Comparison of ENCODE assay signal across 8 mouse cellular contexts in the genomic region with DNA sequence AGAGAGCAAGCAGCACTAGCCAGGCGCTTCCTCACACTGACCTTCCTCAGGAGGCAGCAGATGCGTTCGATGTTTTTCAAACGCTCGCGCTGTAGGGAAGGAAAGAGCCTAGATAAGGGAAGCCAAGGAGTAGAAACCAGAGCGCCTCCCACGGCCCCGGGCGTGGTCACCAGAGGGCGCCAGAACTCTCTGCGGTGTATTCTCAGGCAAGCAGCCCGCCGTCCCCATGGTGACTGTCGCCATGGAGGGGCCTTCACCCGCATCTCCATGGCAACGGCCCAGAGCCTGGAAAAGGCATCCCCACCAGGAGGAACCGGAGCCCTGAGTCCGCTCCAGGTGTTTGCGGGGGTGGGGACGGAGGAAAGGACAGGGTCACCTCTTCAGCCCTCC. TPM values are rescaled to one million over a fixed set of nuclear protein-coding genes. Genes with fewer than 3 reads are reported as not detected.
A peak's percentile ranks its signal among the peaks of the same experiment; 100 is the strongest.
DNase-seq lines count a peak whose midpoint lies in the region; ATAC-seq lines count a peak whose summit lies in the region.

No protein-coding gene starts in this region.

- peaks cover 37% of the 10 kb centered on the region for H3K36me3 ChIP-seq in hindbrain, embryonic 12.5 days

- peak overlapping the region; percentile 49; the same call in 1 of the 2 replicates for H3K9ac ChIP-seq in hindbrain, embryonic 12.5 days

- H3K4me2 ChIP-seq in hindbrain, embryonic 12.5 days (replicated peaks): peak overlapping the region; percentile 93

- peak overlapping the region; percentile 81 for H3K4me3 ChIP-seq in hindbrain, embryonic 12.5 days

- DNase-seq in MEL-GATA-1-ER (ENCODE audit: extremely low read depth, low read depth): peak; percentile 82
- peak; percentile 94 for DNase-seq in cerebellum, adult 9-11 months
- DNase-seq in frontal cortex, postnatal 10 days (ENCODE audit: low spot score in 2 of 2): peak; percentile 96 to 97
- peak; percentile 96 to 100 for DNase-seq in layer of hippocampus, postnatal 25 days (ENCODE audit: extremely low spot score in 1 of 2, low spot score in 1 of 2)
- peak; percentile 94 for DNase-seq in lung, postnatal 14 days
- peak; percentile 98 for DNase-seq in retina, embryonic 14.5 days (ENCODE audit: low spot score)
- DNase-seq in thymus, postnatal 36 days: peak; percentile 86 to 88

- H3K27me3 ChIP-seq in hindbrain, embryonic 12.5 days: no peaks in the 10 kb centered on the region

- no peaks in the 10 kb centered on the region for H3K9me3 ChIP-seq in hindbrain, embryonic 12.5 days (replicated peaks)

- ATAC-seq in hindbrain, embryonic 12.5 days (ENCODE audit: low FRiP score): peak; percentile 65

- H3K4me1 ChIP-seq in hindbrain, embryonic 12.5 days: peaks cover 59% of the 10 kb centered on the region

- WGBS in hindbrain, embryonic 12.5 days: under 1% methylated on average over 21 of the region's 21 CpGs

- H3K27ac ChIP-seq in hindbrain, embryonic 12.5 days: peak overlapping the region; percentile 94

RNA-seq across cellular contexts. Expression of gene Cnih2, which starts 4.1 kb away (rescaled TPM):
- 213 and 216 TPM in 2 replicates for polyA plus RNA-seq in hindbrain, embryonic 12.5 days (2016; fragmentation: Nextera tagmentation; extraction: Ambion mirVana)
- total RNA-seq in layer of hippocampus, postnatal 25 days (2021): 100 to 1,000 TPM; 754 to 774 TPM

RNA-seq across cellular contexts. Expression of gene Yif1a, which starts 5.9 kb away (rescaled TPM):
- polyA plus RNA-seq in hindbrain, embryonic 12.5 days (2016; fragmentation: Nextera tagmentation; extraction: Ambion mirVana): 60.3 and 61.6 TPM in 2 replicates
- 10 to 100 TPM; 24.5 to 24.7 TPM for total RNA-seq in layer of hippocampus, postnatal 25 days (2021)

RNA-seq across cellular contexts. Expression of gene Tmem151a, which starts 8.9 kb away (rescaled TPM):
- 1.5 and 2.4 TPM in 2 replicates for polyA plus RNA-seq in hindbrain, embryonic 12.5 days (2016; fragmentation: Nextera tagmentation; extraction: Ambion mirVana)
- total RNA-seq in layer of hippocampus, postnatal 25 days (2021): 100 to 1,000 TPM; 131 to 138 TPM

RNA-seq across cellular contexts. Expression of gene Rab1b, which starts 12.6 kb away (rescaled TPM):
- polyA plus RNA-seq in hindbrain, embryonic 12.5 days (2016; fragmentation: Nextera tagmentation; extraction: Ambion mirVana): 239 and 242 TPM in 2 replicates
- total RNA-seq in layer of hippocampus, postnatal 25 days (2021): 100 to 1,000 TPM; 173 TPM

RNA-seq across cellular contexts. Expression of gene Klc2, which starts 24.1 kb away (rescaled TPM):
- 56.1 and 67.3 TPM in 2 replicates for polyA plus RNA-seq in hindbrain, embryonic 12.5 days (2016; fragmentation: Nextera tagmentation; extraction: Ambion mirVana)
- total RNA-seq in layer of hippocampus, postnatal 25 days (2021): 100 to 1,000 TPM; 214 to 222 TPM

Comparison
In these comparisons a context has a peak if more than half of its experiments do, and no peak if none do; other contexts are left out.
1. Peak in every context shown above with its lines: DNase-seq, ATAC-seq, H3K4me3 ChIP-seq and H3K27ac ChIP-seq.